Mouse (Mus musculus) G1E (cell line): ENCODE data around the gene Stoml1. TPM values are rescaled to one million over a fixed set of nuclear protein-coding genes. Genes with fewer than 3 reads are reported as not detected.

Source experiments
- ATAC-seq: 2 replicates; pipeline ENCODE4 v1.8.0; 2016; ENCODE audit warnings: mild to moderate bottlenecking; ENCODE audit not compliant: insufficient number of reproducible peaks, poor library complexity, low FRiP score, severe bottlenecking; ENCODE audit errors: extremely low read depth
- DNase-seq: peaks from one replicate; pipeline ENCODE4 v3.0.0; 2012; ENCODE audit warnings: low spot score
- H3K27me3 ChIP-seq: 2 replicates; pipeline ENCODE4 v1.6.1; 2012; ENCODE audit warnings: mild to moderate bottlenecking, low read length, inconsistent platforms; ENCODE audit not compliant: insufficient read depth
- H3K36me3 ChIP-seq: replicated peaks from 2 replicates; pipeline ENCODE3; 2012; ENCODE audit warnings: mild to moderate bottlenecking, inconsistent platforms
- H3K4me1 ChIP-seq: 2 replicates; pipeline ENCODE4 v1.6.1; 2012; ENCODE audit warnings: low read depth, low read length, inconsistent platforms, mixed read lengths; ENCODE audit not compliant: insufficient read depth
- H3K4me3 ChIP-seq: 2 replicates; pipeline ENCODE4 v1.5.1; 2012; ENCODE audit warnings: low read depth, mild to moderate bottlenecking, inconsistent platforms, low read length, moderate library complexity, mixed read lengths
- H3K9me3 ChIP-seq: replicated peaks from 2 replicates; pipeline ENCODE4 v1.6.1; 2012; ENCODE audit warnings: inconsistent platforms
- CTCF ChIP-seq: IDR thresholded peaks from 2 replicates; pipeline ENCODE4 v1.5.1; 2012; ENCODE audit warnings: low read depth, low read length, inconsistent platforms, mixed read lengths
- GATA1 ChIP-seq: IDR thresholded peaks from 2 replicates; pipeline ENCODE4 v1.6.1; 2012; ENCODE audit warnings: borderline replicate concordance, low read length, inconsistent platforms, mixed read lengths
- GATA2 ChIP-seq: IDR thresholded peaks from 2 replicates; pipeline ENCODE4 v1.6.1; 2012; ENCODE audit warnings: low read depth, low read length, inconsistent platforms, borderline replicate concordance
- POLR2AphosphoS5 ChIP-seq: IDR thresholded peaks from 2 replicates; pipeline ENCODE4 v1.6.1; 2012; ENCODE audit warnings: low read depth, low read length, inconsistent platforms; ENCODE audit not compliant: insufficient replicate concordance
- TAL1 ChIP-seq: conservative IDR thresholded peaks from 2 replicates; pipeline ENCODE4 v1.6.1; 2012; ENCODE audit warnings: low read depth, low read length, inconsistent platforms, mixed read lengths
- polyA plus RNA-seq: library from polyadenylated mRNA; stranded (reverse); fragments of >175 nt; gene quantifications from 2 replicates; pipeline ENCODE4 v1.2.3, GENCODE M21; 2012
- total RNA-seq, 2 experiments: library from RNA; stranded (forward) in 1 of 2; stranded (reverse) in 1 of 2; fragments of 200-1000 nt in 1 of 2; fragments of >200 nt in 1 of 2; fragmentation: Nextera tagmentation in 1 of 2; gene quantifications; 2 replicates each; pipeline ENCODE4 v1.2.3; 2014 to 2017

The Stoml1 gene
- total and polyA plus RNA-seq, 3 experiments = 6.4 to 8.8 (median 7.4) TPM

- TF ChIP-seq CTCF (peak; percentile 79), TAL1 (no peak)
- peaks cover 16% of the 10 kb centered on the region for H3K4me1 ChIP-seq
- ATAC-seq (no peak), DNase-seq (peak; percentile 60)
- no peaks in the 10 kb centered on the region for H3K9me3 ChIP-seq
- no peak overlapping the region for H3K4me3 ChIP-seq
- H3K36me3 ChIP-seq = peaks cover 83% of the 10 kb centered on the region
- H3K27me3 ChIP-seq = no peaks in the 10 kb centered on the region
Measured at GRCm38 (mm10) chr9:58220218-58220903, 32.6 kb upstream of the Stoml1 start.

- H3K9me3 ChIP-seq = no peaks in the 10 kb centered on the region
- DNase-seq = no peak
- TF ChIP-seq GATA2 = no peak
- no peak for TF ChIP-seq GATA1
- no peak for TF ChIP-seq TAL1
- no peak for TF ChIP-seq POLR2AphosphoS5
- TF ChIP-seq CTCF = no peak
- H3K4me1 ChIP-seq = peaks cover 21% of the 10 kb centered on the region
- H3K4me3 ChIP-seq = no peak overlapping the region
- ATAC-seq = no peak
- no peaks in the 10 kb centered on the region; the same call in 1 of the 2 replicates for H3K27me3 ChIP-seq
- peaks cover 98% of the 10 kb centered on the region for H3K36me3 ChIP-seq
Measured at GRCm38 (mm10) chr9:58224356-58224755, 28.6 kb upstream of the Stoml1 start.

DNA sequence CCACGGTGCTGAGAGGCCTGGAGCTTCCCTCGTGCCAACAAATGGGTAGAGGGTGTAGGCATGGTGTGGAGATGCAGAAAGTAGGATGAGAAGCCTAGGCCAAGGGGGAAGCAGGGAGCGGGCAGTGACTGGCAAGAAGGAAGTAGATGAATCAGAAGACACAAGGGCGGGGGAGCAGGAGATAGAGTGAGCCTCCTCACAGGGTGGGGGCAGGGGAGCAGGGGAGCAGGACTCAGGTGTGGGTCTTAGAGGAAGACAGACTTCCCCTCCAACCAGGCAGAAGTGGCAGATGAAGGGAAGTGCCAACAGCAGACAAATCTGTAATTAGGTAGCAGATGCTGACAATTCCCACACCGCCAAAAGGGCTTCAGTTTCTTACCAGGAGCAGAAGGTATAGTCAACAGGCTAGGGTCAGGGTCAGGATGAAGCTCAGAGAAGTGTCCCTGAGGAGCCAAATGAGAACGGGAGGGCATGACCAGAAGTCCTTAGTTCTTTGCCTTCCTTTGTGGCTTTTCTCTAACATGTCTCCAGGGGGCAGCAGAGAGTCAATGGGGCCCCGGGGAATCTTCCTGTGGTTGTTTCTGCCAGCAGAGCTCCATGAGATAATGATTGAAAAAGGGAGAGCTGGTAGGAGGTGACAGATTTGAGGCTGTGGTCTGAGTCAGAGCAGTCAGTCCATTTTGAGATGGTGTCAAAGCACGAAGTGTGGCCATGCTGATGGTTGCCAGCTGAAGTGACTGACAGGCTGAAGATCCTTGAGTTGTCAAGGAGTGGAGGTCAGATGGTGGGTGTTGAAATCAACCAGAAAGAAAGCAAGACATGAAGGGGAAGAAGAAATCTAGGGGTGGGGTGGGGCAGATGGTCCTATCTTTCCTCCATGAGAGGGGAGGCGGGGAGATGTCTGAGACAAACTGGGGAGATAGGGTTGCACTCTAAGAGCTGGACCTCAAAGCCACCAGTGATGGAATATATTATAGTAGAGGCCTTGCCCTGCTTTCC, 26.8 kb upstream of the Stoml1 start:
- Histone ChIP-seq H3K9me3 (no peaks in the 10 kb centered on the region), H3K4me3 (no peak overlapping the region), H3K36me3 (peaks cover 99% of the 10 kb centered on the region), H3K27me3 (no peaks in the 10 kb centered on the region; the same call in 1 of the 2 replicates), H3K4me1 (peaks cover 22% of the 10 kb centered on the region)
- TF ChIP-seq TAL1 (no peak), GATA1 (no peak), POLR2AphosphoS5 (no peak), CTCF (peak; percentile 84)
- no peak for ATAC-seq
- DNase-seq = peak; percentile 59

GRCm38 (mm10) chr9:58228777-58229466, 24.0 kb upstream of the Stoml1 start:
- H3K27me3 ChIP-seq = no peaks in the 10 kb centered on the region; the same call in 1 of the 2 replicates
- H3K4me1 ChIP-seq = peaks cover 30% of the 10 kb centered on the region
- peaks cover 98% of the 10 kb centered on the region for H3K36me3 ChIP-seq
- no peaks in the 10 kb centered on the region for H3K9me3 ChIP-seq
- DNase-seq (no peak), ATAC-seq (no peak)
- TF ChIP-seq GATA2 (no peak), TAL1 (no peak), GATA1 (no peak), CTCF (no peak), POLR2AphosphoS5 (no peak)
- no peak overlapping the region for H3K4me3 ChIP-seq

DNA sequence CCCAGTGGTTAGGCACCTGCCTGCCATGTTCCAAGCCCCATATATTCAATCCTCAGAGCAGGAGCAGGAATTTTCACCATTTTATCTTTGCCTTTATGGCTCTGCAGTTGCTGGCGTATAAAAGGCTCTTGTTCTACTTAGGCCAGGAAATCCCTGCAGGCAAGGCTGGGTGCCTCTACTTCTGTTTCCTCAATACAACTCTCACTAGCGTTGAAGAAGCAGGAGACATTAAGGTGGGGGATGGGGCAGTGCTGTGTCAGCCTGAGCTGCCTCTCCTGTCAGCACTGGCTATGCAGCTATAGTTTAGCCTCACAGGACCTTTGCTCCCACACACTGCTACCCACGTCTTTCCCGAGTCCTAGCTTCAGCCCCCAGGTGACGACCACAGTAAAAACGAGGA, 21.2 kb upstream of the Stoml1 start:
- Histone ChIP-seq H3K4me1 (peaks cover 24% of the 10 kb centered on the region), H3K27me3 (no peaks in the 10 kb centered on the region; the same call in 1 of the 2 replicates), H3K9me3 (no peaks in the 10 kb centered on the region), H3K4me3 (no peak overlapping the region), H3K36me3 (peaks cover 88% of the 10 kb centered on the region)
- DNase-seq (no peak), ATAC-seq (no peak)
- TF ChIP-seq TAL1 (no peak), CTCF (no peak), GATA1 (no peak)

GRCm38 (mm10) chr9:58232374-58232773, 20.6 kb upstream of the Stoml1 start:
- no peak overlapping the region for H3K4me3 ChIP-seq
- ATAC-seq (no peak), DNase-seq (no peak)
- no peaks in the 10 kb centered on the region for H3K9me3 ChIP-seq
- TF ChIP-seq GATA1 = no peak
- no peak for TF ChIP-seq TAL1
- TF ChIP-seq GATA2 = no peak
- TF ChIP-seq CTCF = no peak
- no peak for TF ChIP-seq POLR2AphosphoS5
- peaks cover 25% of the 10 kb centered on the region for H3K4me1 ChIP-seq
- H3K27me3 ChIP-seq = no peaks in the 10 kb centered on the region; the same call in 1 of the 2 replicates
- H3K36me3 ChIP-seq = peaks cover 88% of the 10 kb centered on the region
